Mouse (Mus musculus) thymus, postnatal 10 days (tissue): ENCODE measurements at regions not wholly inside any gene's neighbourhood (a gene's known extent, or its start where the extent isn't known, plus 50 kb on each side); places are given as distances from the start of the nearest gene placed in this dataset.

Experiments used
- DNase-seq, 2 experiments: peaks; one replicate each; pipeline ENCODE4 v3.0.0; 2021; ENCODE audit warnings: low spot score in 2 of 2

GRCm38 (mm10) chr5:106055221-106055620 lies 178.9 kb downstream of the Zfp326 start:
- DNase-seq, result no peak

GRCm38 (mm10) chr5:106051026-106051425 lies 174.7 kb downstream of the Zfp326 start:
- no peak for DNase-seq

- no peak for DNase-seq
Measured at GRCm38 (mm10) chr5:106044878-106045585, 168.7 kb downstream of the Zfp326 start.

- no peak for DNase-seq
Measured at GRCm38 (mm10) chr5:106038321-106038720, 162.0 kb downstream of the Zfp326 start.

GRCm38 (mm10) chr5:106036176-106036575 lies 159.8 kb downstream of the Zfp326 start:
- no peak for DNase-seq

- no peak for DNase-seq
Measured at GRCm38 (mm10) chr5:106032956-106033355, 156.6 kb downstream of the Zfp326 start.

- no peak for DNase-seq
Measured at GRCm38 (mm10) chr5:106026861-106027260, 150.5 kb downstream of the Zfp326 start.

GRCm38 (mm10) chr5:106004292-106004917 lies 128.0 kb downstream of the Zfp326 start:
- no peak for DNase-seq

- DNase-seq, result no peak
Measured at GRCm38 (mm10) chr5:106003321-106004291, 127.2 kb downstream of the Zfp326 start.

GRCm38 (mm10) chr5:106002330-106002729 lies 126.0 kb downstream of the Zfp326 start:
- DNase-seq, result no peak

GRCm38 (mm10) chr5:105994218-105994617 lies 117.9 kb downstream of the Zfp326 start:
- DNase-seq, result no peak

- DNase-seq, result no peak
Measured at GRCm38 (mm10) chr5:105993066-105993760, 116.8 kb downstream of the Zfp326 start.

GRCm38 (mm10) chr5:105990777-105991176 lies 114.4 kb downstream of the Zfp326 start:
- DNase-seq, result no peak

GRCm38 (mm10) chr5:105986401-105986800 lies 110.0 kb downstream of the Zfp326 start:
- no peak for DNase-seq

- DNase-seq, result no peak
Measured at GRCm38 (mm10) chr5:105983131-105983530, 106.8 kb downstream of the Zfp326 start.

- no peak for DNase-seq
Measured at GRCm38 (mm10) chr5:105976746-105977145, 100.4 kb downstream of the Zfp326 start.

- no peak for DNase-seq
Measured at GRCm38 (mm10) chr5:105976076-105976475, 99.7 kb downstream of the Zfp326 start.

GRCm38 (mm10) chr5:105975275-105976011 lies 99.1 kb downstream of the Zfp326 start:
- DNase-seq, result no peak

- DNase-seq, result no peak
Measured at GRCm38 (mm10) chr5:105974576-105975177, 98.3 kb downstream of the Zfp326 start.
